Mouse (Mus musculus) olfactory bulb, adult 2 months (tissue): Measurements from ENCODE around the gene Tmem144. TPM values are rescaled to one million over a fixed set of nuclear protein-coding genes. Genes with fewer than 3 reads are reported as not detected.

Source experiments
- H3K27ac ChIP-seq: fragments of 200-500 bp; 2 replicates; pipeline ENCODE4 v1.5.1; 2012; ENCODE audit warnings: low read depth, low read length; ENCODE audit not compliant: insufficient read depth
- H3K4me1 ChIP-seq: fragments of 200-500 bp; 2 replicates; pipeline ENCODE4 v1.6.1; 2012; ENCODE audit warnings: low read length; ENCODE audit not compliant: control insufficient read depth, insufficient read depth
- H3K4me3 ChIP-seq: fragments of 200-500 bp; 2 replicates; pipeline ENCODE4 v1.5.1; 2012; ENCODE audit warnings: mild to moderate bottlenecking, low read depth, low read length, moderate library complexity; ENCODE audit not compliant: insufficient read depth
- CTCF ChIP-seq: fragments of 200-500 bp; IDR thresholded peaks from 2 replicates; pipeline ENCODE4 v1.5.1; 2012; ENCODE audit warnings: low read depth, mild to moderate bottlenecking, low read length, moderate library complexity; ENCODE audit not compliant: insufficient read depth
- POLR2A ChIP-seq: fragments of 200-500 bp; IDR thresholded peaks from 2 replicates; pipeline ENCODE4 v1.6.1; 2012; ENCODE audit warnings: mild to moderate bottlenecking, low read depth, low read length, moderate library complexity; ENCODE audit not compliant: insufficient read depth
- WGBS: fragments of 180-500 bp; shearing (Covaris S2); methylation state at CpG from one replicate; pipeline ENCODE4 v1.1.7; 2018; 5-methylcytosine and 5-hydroxymethylcytosine counted together
- polyA plus RNA-seq: library from polyadenylated mRNA; stranded (reverse); fragments of >200 nt; gene quantifications from 2 replicates; pipeline ENCODE4 v1.2.4, GENCODE M21; 2012; ENCODE audit warnings: low replicate concordance; ENCODE audit not compliant: missing spikeins, insufficient read depth, insufficient read length

The Tmem144 gene
- polyA plus RNA-seq, 1 experiment = not detected

GRCm38 (mm10) chr3:79867121-79867709, 14.6 kb upstream of the Tmem144 start:
- Histone ChIP-seq H3K27ac (peak overlapping the region; percentile 92), H3K4me3 (no peak overlapping the region), H3K4me1 (peaks cover 6% of the 10 kb centered on the region)
- WGBS = 6% methylated on average over 1 of the region's 1 CpGs
- no peak for TF ChIP-seq CTCF
- no peak for TF ChIP-seq POLR2A

- H3K27ac ChIP-seq = peak overlapping the region; percentile 92
- no peak for TF ChIP-seq CTCF
- TF ChIP-seq POLR2A = no peak
- H3K4me1 ChIP-seq = peaks cover 6% of the 10 kb centered on the region
- WGBS = 71% methylated on average over 9 of the region's 9 CpGs
- no peak overlapping the region for H3K4me3 ChIP-seq
Observed at GRCm38 (mm10) chr3:79866526-79866925, 14.0 kb upstream of the Tmem144 start.

- H3K4me1 ChIP-seq = peaks cover 6% of the 10 kb centered on the region
Observed at GRCm38 (mm10) chr3:79866089-79866488, 13.5 kb upstream of the Tmem144 start.

GRCm38 (mm10) chr3:79864824-79865223, 12.3 kb upstream of the Tmem144 start:
- Histone ChIP-seq H3K4me3 (no peak overlapping the region), H3K27ac (no peak overlapping the region), H3K4me1 (peaks cover 6% of the 10 kb centered on the region)
- WGBS = 47% methylated on average over 7 of the region's 7 CpGs
- no peak for TF ChIP-seq CTCF
- no peak for TF ChIP-seq POLR2A

More at GRCm38 (mm10) chr3:79866089-79866488, 13.5 kb upstream of the Tmem144 start:
- H3K4me3 ChIP-seq = no peak overlapping the region
- no peak overlapping the region for H3K27ac ChIP-seq
- no peak for TF ChIP-seq POLR2A
- no peak for TF ChIP-seq CTCF
- 73% methylated on average over 3 of the region's 3 CpGs for WGBS

- no peak for TF ChIP-seq POLR2A
- no peak for TF ChIP-seq CTCF
- no peak overlapping the region for H3K27ac ChIP-seq
- WGBS = 67% methylated on average over 3 of the region's 3 CpGs
- no peaks in the 10 kb centered on the region for H3K4me1 ChIP-seq
- no peak overlapping the region for H3K4me3 ChIP-seq
Observed at GRCm38 (mm10) chr3:79858221-79858620, 5.6 kb upstream of the Tmem144 start.

- 63% methylated on average over 5 of the region's 5 CpGs for WGBS
- no peak for TF ChIP-seq CTCF
- no peak for TF ChIP-seq POLR2A
- H3K27ac ChIP-seq = no peak overlapping the region
- no peaks in the 10 kb centered on the region for H3K4me1 ChIP-seq
- no peak overlapping the region for H3K4me3 ChIP-seq
Observed at GRCm38 (mm10) chr3:79857780-79858179, 5.2 kb upstream of the Tmem144 start.

GRCm38 (mm10) chr3:79852108-79852507, 465 bp downstream of the Tmem144 start:
- TF ChIP-seq CTCF = no peak
- no peak for TF ChIP-seq POLR2A
- H3K27ac ChIP-seq = no peak overlapping the region
- 89% methylated on average over 3 of the region's 3 CpGs for WGBS
- H3K4me1 ChIP-seq = no peaks in the 10 kb centered on the region
- no peak overlapping the region for H3K4me3 ChIP-seq

GRCm38 (mm10) chr3:79850656-79851055, 1.9 kb downstream of the Tmem144 start:
- H3K4me1 ChIP-seq = no peaks in the 10 kb centered on the region
- H3K27ac ChIP-seq = no peak overlapping the region
- WGBS = 51% methylated on average over 6 of the region's 6 CpGs
- no peak overlapping the region for H3K4me3 ChIP-seq
- TF ChIP-seq POLR2A (no peak), CTCF (no peak)

GRCm38 (mm10) chr3:79849621-79850020, 3.0 kb downstream of the Tmem144 start:
- no peak for TF ChIP-seq CTCF
- TF ChIP-seq POLR2A = no peak
- no peak overlapping the region for H3K4me3 ChIP-seq
- WGBS = 83% methylated on average over 2 of the region's 2 CpGs
- no peak overlapping the region for H3K27ac ChIP-seq
- no peaks in the 10 kb centered on the region for H3K4me1 ChIP-seq
